Mouse (Mus musculus) midbrain, embryonic 14.5 days (tissue): ENCODE measurements around the gene Xrra1. TPM values are rescaled to one million over a fixed set of nuclear protein-coding genes. Genes with fewer than 3 reads are reported as not detected.

Experiments used
- ATAC-seq: fragments of 200-750 bp; cut with Nextera tagmentation; 2 replicates; pipeline ENCODE4 v1.8.0; 2017; ENCODE audit warnings: moderate number of reproducible peaks, moderate library complexity; ENCODE audit not compliant: low FRiP score, low TSS enrichment
- DNase-seq: peaks from one replicate; pipeline ENCODE4 v3.0.0-alpha.2; 2015
- H3K27ac ChIP-seq: fragments of 300-500 bp; sonication (generic); replicated peaks from 2 replicates; pipeline ENCODE4 v1.5.1; 2014; ENCODE audit warnings: mild to moderate bottlenecking, low read depth, low read length, moderate library complexity
- H3K27me3 ChIP-seq: fragments of 300-500 bp; sonication (generic); 2 replicates; pipeline ENCODE4 v1.6.1; 2014; ENCODE audit warnings: low read length, control low read depth, mixed read lengths; ENCODE audit not compliant: control insufficient read depth, insufficient read depth
- H3K36me3 ChIP-seq: fragments of 300-500 bp; sonication (generic); 2 replicates; pipeline ENCODE4 v1.6.1; 2014; ENCODE audit warnings: low read length, control low read depth; ENCODE audit not compliant: control insufficient read depth, insufficient read depth
- H3K4me1 ChIP-seq: fragments of 300-500 bp; sonication (generic); 2 replicates; pipeline ENCODE4 v1.6.1; 2014; ENCODE audit warnings: mild to moderate bottlenecking, antibody characterized with exemption, low read length, control low read depth; ENCODE audit not compliant: control insufficient read depth, insufficient read depth
- H3K4me2 ChIP-seq: fragments of 300-500 bp; sonication (generic); 2 replicates; pipeline ENCODE4 v1.6.1; 2014; ENCODE audit warnings: mild to moderate bottlenecking, low read length, moderate library complexity
- H3K4me3 ChIP-seq: fragments of 300-500 bp; sonication (generic); replicated peaks from 2 replicates; pipeline ENCODE4 v1.5.1; 2014; ENCODE audit warnings: low read depth, low read length
- H3K9ac ChIP-seq: fragments of 300-500 bp; sonication (generic); replicated peaks from 2 replicates; pipeline ENCODE4 v1.6.1; 2014; ENCODE audit warnings: mild to moderate bottlenecking, low read length, moderate library complexity
- H3K9me3 ChIP-seq: fragments of 300-500 bp; sonication (generic); 2 replicates; pipeline ENCODE4 v1.6.1; 2016; ENCODE audit warnings: low read length, control low read depth, mixed read lengths; ENCODE audit not compliant: control insufficient read depth
- WGBS: fragments of 180-500 bp; shearing (Covaris S2); extraction: QIAGEN DNeasy Blood & Tissue Kit; methylation state at CpG from one replicate; pipeline ENCODE4 v1.1.7; 2014; 5-methylcytosine and 5-hydroxymethylcytosine counted together
- polyA plus RNA-seq: library from polyadenylated mRNA; unstranded; fragments of >200 nt; fragmentation: Nextera tagmentation; extraction: Ambion mirVana; gene quantifications from 2 replicates; pipeline ENCODE4 v1.2.1, GENCODE M21; 2014

The Xrra1 gene
- polyA plus RNA-seq, 1 experiment from 2014 or later, result 1.2 TPM

GRCm38 (mm10) chr7:99824649-99825483 is 34.0 kb upstream of the Xrra1 start:
- Histone ChIP-seq H3K4me2 (no peak overlapping the region), H3K27me3 (no peaks in the 10 kb centered on the region), H3K4me3 (no peak overlapping the region), H3K9ac (no peak overlapping the region), H3K9me3 (no peaks in the 10 kb centered on the region), H3K4me1 (0 out of 2 replicates have a peak, but pooled peaks cover 6% of the 10 kb centered on the region), H3K27ac (no peak overlapping the region), H3K36me3 (no peaks in the 10 kb centered on the region)
- 89% methylated on average over 16 of the region's 16 CpGs for WGBS
- no peak for DNase-seq
- no peak for ATAC-seq

GRCm38 (mm10) chr7:99825511-99825910 is 33.4 kb upstream of the Xrra1 start:
- DNase-seq (no peak), ATAC-seq (no peak)
- Histone ChIP-seq H3K4me3 (no peak overlapping the region), H3K27me3 (no peaks in the 10 kb centered on the region), H3K27ac (no peak overlapping the region), H3K9ac (no peak overlapping the region), H3K9me3 (no peaks in the 10 kb centered on the region), H3K4me1 (0 out of 2 replicates have a peak, but pooled peaks cover 6% of the 10 kb centered on the region), H3K4me2 (no peak overlapping the region), H3K36me3 (no peaks in the 10 kb centered on the region)
- 87% methylated on average over 9 of the region's 9 CpGs for WGBS

- DNase-seq (no peak), ATAC-seq (no peak)
- H3K4me1 ChIP-seq, result 0 out of 2 replicates have a peak, but pooled peaks cover 6% of the 10 kb centered on the region
- 66% methylated on average over 6 of the region's 6 CpGs for WGBS
- no peaks in the 10 kb centered on the region for H3K36me3 ChIP-seq
- no peaks in the 10 kb centered on the region for H3K27me3 ChIP-seq
- no peak overlapping the region for H3K27ac ChIP-seq
- no peaks in the 10 kb centered on the region for H3K9me3 ChIP-seq
- no peak overlapping the region for H3K9ac ChIP-seq
- H3K4me2 ChIP-seq, result no peak overlapping the region
- no peak overlapping the region for H3K4me3 ChIP-seq
Measured at GRCm38 (mm10) chr7:99826096-99826495, 32.8 kb upstream of the Xrra1 start.

DNA sequence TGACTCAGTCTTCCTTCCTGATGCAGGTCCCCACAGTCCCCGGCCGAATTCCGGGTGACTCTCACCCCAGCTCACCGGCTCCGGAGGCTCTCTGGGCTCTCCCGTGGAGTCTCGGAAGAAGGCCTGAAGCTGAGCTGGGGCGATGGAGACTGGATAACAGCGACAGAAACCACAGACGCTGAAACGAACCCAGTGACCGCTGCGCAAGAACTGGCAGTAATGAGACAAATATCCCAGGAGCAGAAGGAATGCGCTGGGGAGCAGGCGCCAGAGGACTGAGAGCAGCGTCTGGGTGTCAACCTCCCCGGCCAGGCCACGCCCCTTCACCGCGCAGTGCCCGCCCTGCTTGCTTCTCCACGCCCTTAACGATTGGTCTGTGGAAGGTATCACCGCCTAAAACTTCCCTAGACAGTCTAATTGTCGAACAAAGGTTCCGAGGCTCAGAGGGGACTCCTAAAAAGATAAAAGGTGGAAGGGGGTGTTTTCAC is 30.8 kb upstream of the Xrra1 start, which contains the start of gene Neu3:
Neu3 (minus strand) TSS at position 335 of the 488 bp plus-strand sequence.
- WGBS, result 1% methylated on average over 26 of the region's 26 CpGs
- H3K9ac ChIP-seq, result peak within 1 kb of the TSS; percentile 54
- no peaks in the 10 kb centered on the region for H3K27me3 ChIP-seq
- peak within 1 kb of the TSS; percentile 63 for H3K4me2 ChIP-seq
- no peak within 1 kb of the TSS; the same call in 1 of the 2 replicates for H3K27ac ChIP-seq
- peak within 1 kb of the TSS; percentile 40 for H3K4me3 ChIP-seq
- H3K4me1 ChIP-seq, result 0 out of 2 replicates have a peak, but pooled peaks cover 6% of the 10 kb centered on the region
- ATAC-seq (peak; percentile 91), DNase-seq (peak; percentile 87)
- no peaks in the 10 kb centered on the region for H3K36me3 ChIP-seq
- no peaks in the 10 kb centered on the region for H3K9me3 ChIP-seq

- Histone ChIP-seq H3K9ac (no peak overlapping the region), H3K4me2 (no peak overlapping the region), H3K4me3 (no peak overlapping the region), H3K9me3 (no peaks in the 10 kb centered on the region), H3K27me3 (no peaks in the 10 kb centered on the region), H3K4me1 (0 out of 2 replicates have a peak, but pooled peaks cover 5% of the 10 kb centered on the region), H3K36me3 (peaks cover 20% of the 10 kb centered on the region), H3K27ac (no peak overlapping the region)
- WGBS, result 85% methylated on average over 5 of the region's 5 CpGs
- ATAC-seq (no peak), DNase-seq (no peak)
Measured at GRCm38 (mm10) chr7:99833115-99833845, 25.6 kb upstream of the Xrra1 start.

- ATAC-seq (no peak), DNase-seq (no peak)
- 93% methylated on average over 2 of the region's 2 CpGs for WGBS
- Histone ChIP-seq H3K4me1 (no peaks in the 10 kb centered on the region), H3K36me3 (peaks cover 25% of the 10 kb centered on the region), H3K9ac (no peak overlapping the region), H3K27ac (no peak overlapping the region), H3K4me3 (no peak overlapping the region), H3K27me3 (no peaks in the 10 kb centered on the region), H3K9me3 (no peaks in the 10 kb centered on the region), H3K4me2 (no peak overlapping the region)
Measured at GRCm38 (mm10) chr7:99833846-99834222, 25.1 kb upstream of the Xrra1 start.

DNA sequence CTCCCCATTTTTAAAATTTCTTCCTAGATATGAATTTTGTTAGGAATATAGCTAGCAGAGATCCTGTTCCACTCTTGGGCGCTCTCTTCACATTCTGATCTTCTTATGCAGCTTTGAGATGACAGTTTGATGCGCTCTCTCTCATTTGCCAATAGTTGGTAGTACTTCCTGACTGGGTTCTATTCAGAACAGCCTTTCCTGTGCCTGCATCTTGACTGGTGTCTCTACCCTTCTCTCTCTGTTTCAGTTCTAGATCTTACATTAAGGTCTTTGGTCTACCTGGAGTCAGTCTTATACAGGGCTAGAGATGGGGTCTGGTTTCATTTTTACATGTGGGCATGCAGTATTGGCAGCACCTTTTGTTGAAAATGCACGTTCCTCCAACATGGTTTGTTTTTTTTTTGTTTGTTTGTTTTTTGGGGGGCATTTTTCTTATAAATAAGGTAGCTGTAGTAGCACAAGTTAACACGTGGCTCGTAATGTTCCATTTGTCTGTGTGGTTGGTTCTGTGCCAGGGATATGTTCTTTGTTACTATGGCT is 24.5 kb upstream of the Xrra1 start:
- 87% methylated on average over 5 of the region's 5 CpGs for WGBS
- ATAC-seq, result no peak
- Histone ChIP-seq H3K27ac (no peak overlapping the region), H3K27me3 (no peaks in the 10 kb centered on the region), H3K9ac (no peak overlapping the region), H3K9me3 (no peaks in the 10 kb centered on the region), H3K4me3 (no peak overlapping the region), H3K36me3 (peaks cover 30% of the 10 kb centered on the region), H3K4me2 (no peak overlapping the region), H3K4me1 (no peaks in the 10 kb centered on the region)
- DNase-seq, result no peak

- H3K4me2 ChIP-seq, result no peak overlapping the region
- H3K36me3 ChIP-seq, result peaks cover 53% of the 10 kb centered on the region
- no peaks in the 10 kb centered on the region for H3K4me1 ChIP-seq
- 63% methylated on average over 4 of the region's 4 CpGs for WGBS
- H3K9ac ChIP-seq, result no peak overlapping the region
- ATAC-seq, result no peak
- H3K27ac ChIP-seq, result no peak overlapping the region
- no peak overlapping the region for H3K4me3 ChIP-seq
- no peaks in the 10 kb centered on the region for H3K9me3 ChIP-seq
- no peak for DNase-seq
- H3K27me3 ChIP-seq, result no peaks in the 10 kb centered on the region
Measured at GRCm38 (mm10) chr7:99836781-99837180, 22.1 kb upstream of the Xrra1 start.
